Mouse (Mus musculus) 3T3-L1 (cell line): ENCODE data around the gene Wnt10b.

ENCODE experiments used
- DNase-seq: peaks from one replicate; pipeline ENCODE4 v3.0.0-alpha.2; 2015; ENCODE audit warnings: low read depth, low spot score

The Wnt10b gene

DNA sequence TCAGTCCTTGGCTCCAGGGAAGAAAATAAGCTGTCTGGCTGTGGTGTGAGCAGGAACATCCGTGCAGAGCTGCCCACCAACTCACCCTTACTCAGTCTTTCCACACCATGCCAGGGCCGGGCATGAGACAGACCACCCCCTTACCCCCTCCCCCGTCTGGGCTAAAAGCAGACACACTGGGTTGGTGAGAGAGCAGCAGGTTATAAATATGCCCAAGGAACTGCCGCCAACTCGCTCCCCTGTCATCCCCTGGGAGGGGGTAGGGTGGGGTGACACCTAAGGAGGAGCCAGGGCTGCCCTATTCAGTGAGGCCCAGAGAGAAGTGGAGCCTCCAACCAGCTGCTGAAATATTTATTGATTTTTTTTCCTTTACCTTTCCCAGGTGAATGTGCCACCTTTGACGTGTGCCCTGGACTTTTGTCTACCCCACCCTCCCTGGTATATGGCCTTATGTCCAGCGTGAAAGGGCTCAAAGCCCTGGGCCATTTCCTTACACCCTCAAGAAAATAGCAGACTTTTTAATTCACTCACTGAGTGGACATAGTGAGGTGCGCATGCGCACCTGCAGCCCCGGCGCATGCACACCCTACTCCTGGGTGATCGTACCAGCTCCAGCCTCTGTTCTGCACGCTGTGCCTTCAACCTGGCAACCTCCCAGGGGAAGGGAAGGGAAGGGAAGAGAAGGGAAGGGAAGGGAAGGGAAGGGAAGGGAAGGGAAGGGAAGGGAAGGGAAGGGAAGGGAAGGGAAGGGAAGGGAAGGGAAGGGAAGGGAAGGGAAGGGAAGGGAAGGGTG, 19.0 kb upstream of the Wnt10b start:
- no peak for DNase-seq

DNA sequence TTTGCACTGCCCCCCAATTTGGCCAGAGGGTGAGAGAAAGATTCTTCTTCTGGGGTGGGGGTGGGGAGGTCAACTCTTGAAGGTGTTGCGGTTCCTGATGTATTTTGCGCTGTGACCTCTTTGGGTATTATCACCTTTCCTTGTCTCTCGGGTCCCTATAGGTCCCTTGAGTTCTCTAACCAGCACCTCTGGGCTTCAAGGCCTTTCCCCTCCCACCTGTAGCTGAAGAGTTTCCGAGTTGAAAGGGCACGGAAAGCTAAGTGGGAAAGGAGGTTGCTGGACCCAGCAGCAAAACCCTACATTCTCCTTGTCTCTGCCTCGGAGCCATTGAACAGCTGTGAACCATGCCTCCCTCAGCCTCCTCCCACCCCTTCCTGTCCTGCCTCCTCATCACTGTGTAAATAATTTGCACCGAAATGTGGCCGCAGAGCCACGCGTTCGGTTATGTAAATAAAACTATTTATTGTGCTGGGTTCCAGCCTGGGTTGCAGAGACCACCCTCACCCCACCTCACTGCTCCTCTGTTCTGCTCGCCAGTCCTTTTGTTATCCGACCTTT, 15.3 kb upstream of the Wnt10b start:
- DNase-seq = no peak

DNA sequence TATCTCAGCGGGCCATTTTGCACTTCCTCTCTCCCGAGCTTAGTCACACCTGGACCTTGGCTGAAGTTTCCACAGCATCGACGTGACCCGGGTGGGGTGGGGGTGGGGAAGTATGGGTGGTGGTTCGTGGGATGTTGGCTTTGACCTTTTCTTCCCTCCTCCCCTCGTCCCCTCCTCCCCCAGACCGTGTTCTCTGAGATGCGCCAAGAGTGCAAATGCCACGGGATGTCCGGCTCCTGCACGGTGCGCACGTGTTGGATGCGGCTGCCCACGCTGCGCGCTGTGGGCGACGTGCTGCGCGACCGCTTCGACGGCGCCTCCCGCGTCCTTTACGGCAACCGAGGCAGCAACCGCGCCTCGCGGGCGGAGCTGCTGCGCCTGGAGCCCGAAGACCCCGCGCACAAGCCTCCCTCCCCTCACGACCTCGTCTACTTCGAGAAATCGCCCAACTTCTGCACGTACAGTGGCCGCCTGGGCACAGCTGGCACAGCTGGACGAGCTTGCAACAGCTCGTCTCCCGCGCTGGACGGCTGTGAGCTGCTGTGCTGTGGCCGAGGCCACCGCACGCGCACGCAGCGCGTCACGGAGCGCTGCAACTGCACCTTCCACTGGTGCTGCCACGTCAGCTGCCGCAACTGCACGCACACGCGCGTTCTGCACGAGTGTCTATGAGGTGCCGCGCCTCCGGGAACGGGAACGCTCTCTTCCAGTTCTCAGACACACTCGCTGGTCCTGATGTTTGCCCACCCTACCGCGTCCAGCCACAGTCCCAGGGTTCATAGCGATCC, 14.5 kb upstream of the Wnt10b start:
- DNase-seq = no peak

DNA sequence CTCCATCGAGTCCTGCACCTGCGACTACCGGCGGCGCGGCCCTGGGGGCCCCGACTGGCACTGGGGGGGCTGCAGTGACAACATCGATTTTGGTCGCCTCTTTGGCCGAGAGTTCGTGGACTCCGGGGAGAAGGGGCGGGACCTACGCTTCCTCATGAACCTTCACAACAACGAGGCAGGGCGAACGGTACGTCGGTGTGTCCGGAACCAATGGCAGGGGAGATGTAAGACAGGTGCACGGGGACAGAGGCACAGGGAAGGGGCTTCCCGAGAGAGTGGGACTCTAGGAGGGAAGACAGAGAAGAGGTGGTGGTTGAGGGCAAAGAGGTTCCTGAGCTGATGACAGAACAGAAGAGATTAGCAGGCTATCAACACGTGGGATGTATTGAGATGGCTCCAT, 13.8 kb upstream of the Wnt10b start:
- no peak for DNase-seq

DNA sequence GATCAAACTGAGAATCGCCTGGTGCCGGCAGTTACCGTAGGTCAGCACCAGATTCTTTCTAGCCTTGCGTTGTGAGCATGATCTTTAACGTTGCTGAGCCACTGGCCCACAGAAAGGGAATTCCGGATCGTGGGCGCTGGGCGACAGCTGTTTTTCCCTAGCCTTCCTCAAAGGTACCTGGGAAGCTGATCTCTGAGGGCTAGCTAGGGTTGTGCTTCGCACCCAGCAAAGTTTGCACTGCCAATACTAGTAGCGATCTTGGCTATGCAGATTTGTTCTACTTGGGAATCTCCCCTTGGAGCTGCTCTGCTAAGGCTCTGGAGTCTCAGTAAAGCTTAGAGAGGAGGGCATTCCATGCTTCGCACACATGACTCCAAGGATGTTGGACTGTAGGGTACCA, 13.3 kb upstream of the Wnt10b start:
- DNase-seq = no peak

DNA sequence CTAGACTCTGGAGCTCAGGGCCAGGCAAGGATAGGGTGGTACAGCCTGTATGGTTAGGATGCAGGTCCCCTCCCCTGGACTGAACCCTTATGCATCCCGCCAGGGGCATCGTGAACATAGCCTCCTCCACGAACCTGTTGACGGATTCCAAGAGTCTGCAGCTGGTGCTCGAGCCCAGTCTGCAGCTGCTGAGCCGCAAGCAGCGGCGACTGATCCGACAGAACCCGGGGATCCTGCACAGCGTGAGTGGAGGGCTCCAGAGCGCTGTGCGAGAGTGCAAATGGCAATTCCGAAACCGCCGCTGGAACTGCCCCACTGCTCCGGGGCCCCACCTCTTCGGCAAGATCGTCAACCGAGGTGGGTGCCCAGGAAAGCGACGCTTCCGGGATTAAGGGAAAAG, 12.8 kb upstream of the Wnt10b start:
- DNase-seq = no peak

DNA sequence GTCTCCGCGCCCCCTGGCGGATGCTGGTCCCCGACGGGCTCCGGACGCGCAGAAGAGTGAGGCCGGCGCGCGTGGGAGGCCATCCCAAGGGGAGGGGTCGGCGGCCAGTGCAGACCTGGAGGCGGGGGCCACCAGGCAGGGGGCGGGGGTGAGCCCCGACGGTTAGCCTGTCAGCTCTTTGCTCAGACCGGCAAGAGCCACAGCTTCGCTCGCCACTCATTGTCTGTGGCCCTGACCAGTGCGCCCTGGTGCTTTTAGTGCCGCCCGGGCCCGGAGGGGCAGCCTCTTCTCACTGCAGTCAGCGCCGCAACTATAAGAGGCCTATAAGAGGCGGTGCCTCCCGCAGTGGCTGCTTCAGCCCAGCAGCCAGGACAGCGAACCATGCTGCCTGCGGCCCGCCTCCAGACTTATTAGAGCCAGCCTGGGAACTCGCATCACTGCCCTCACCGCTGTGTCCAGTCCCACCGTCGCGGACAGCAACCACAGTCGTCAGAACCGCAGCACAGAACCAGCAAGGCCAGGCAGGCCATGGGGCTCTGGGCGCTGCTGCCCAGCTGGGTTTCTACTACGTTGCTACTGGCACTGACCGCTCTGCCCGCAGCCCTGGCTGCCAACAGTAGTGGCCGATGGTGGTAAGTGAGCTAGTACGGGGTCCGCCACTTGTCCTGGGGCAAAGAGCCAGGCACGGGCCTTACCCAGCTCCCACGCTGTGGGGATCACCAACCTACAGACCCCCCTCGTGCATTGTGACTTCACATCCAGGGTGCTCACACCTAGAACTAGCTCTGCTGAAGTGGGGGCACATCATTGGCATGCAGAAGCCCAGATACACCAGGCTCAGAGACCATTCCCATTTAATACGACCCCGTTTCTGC, 11.9 kb upstream of the Wnt10b start, which contains the start of gene Wnt1:
Wnt1 (plus strand) TSS at position 197 of the 875 bp plus-strand sequence.
- no peak for DNase-seq

DNA sequence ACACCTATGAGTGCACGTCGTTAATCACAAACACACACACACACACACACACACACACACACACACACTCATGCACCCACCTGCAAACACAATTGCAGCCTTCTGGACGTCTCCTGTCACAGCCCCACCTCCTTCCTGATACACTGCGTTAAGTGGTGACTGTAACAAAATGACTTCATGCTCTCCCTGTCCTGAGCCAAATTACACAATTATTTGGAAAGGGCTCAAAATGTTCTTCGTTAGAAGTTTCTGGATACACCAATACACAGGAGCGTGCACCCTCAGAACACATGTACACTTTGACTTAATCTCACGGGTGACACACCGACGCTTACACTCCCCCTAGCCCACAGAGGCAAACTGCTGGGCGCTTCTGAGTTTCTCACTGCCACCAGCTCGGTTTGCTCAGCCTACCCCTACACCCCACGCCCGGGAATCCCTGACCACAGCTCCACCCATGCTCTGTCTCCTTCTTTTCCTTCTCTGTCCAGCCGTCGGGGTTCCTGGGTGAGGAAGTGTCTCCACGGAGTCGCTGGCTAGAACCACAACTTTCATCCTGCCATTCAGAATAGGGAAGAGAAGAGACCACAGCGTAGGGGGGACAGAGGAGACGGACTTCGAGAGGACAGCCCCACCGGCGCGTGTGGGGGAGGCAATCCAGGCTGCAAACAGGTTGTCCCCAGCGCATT, 11.2 kb upstream of the Wnt10b start:
- peak; percentile 32 for DNase-seq

DNA sequence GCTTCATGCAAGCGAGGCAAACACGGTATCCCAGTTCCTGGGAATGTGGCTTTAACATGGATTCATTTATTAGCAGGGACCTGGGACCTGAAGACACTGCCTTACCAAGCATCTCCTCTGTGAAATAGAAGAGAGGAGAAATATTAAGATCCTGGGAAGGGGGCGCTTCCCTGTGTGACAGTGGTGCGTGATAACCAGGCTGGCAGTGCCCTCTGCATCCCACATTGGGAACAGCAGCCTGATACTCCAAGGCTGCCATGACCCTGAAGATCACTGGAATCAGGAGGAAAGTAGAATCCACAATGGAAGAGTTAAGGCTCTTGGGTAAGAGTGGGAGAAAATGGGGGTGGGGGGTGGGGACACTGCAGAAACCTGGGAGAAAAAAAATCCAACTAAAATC, 10.0 kb upstream of the Wnt10b start:
- peak; percentile 73 for DNase-seq

DNA sequence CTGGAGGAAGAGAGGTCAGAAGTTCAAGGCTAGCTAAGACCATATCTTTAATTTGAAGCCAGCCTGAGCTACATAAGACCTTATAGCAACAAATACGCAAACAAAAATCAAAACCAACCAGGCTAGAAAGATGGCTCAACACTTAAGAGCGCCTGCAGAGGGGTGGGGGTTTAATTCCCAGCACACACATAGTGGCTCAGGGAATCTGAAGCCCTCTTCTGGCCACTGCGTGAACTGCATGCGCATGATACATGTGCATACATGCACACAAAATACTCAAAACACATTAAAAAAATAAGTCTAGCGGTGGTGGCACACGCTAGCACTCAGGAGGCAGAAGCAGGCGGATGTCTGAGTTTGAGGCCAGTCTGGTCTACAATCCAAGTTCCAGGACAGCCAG, 7.8 kb upstream of the Wnt10b start:
- DNase-seq = peak; percentile 64

DNA sequence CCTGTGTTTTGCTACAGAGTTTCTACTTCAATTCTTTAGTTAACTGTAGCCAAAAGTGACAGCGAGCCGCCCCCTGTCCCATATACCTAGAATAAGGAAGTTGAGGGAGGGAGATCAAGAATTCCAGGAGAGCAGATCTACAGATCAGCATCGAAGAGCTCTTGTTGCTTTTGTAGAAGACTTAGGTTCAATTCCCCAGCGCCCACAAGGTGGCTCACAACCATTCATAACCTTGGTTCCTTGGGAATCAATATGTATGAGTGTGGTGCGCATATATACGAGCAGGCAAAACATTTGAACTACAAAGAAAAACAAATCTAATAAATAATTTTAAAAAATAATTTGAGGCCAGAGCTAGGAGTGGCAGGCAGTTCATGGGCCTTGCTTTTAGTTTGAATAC, 3.2 kb upstream of the Wnt10b start:
- DNase-seq = no peak

DNA sequence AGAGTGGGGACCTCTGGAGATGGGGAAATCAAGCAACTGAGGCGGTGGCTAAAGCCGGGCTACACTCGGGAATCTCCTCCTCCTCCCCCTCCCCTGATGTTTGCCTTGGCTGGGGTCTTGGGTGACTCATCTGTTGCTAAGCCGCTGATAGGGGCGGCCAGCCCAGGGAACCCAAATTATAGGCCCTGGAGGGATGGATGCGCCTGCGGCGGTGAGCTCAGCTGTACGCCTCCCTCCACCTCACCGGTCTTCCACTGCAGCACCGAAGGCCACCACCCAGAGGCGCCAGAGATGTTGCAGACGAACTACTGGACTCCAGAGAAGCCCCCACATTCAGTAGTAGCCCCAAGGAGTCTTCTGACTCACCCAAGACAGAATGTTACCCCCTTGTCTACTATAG, 2.6 kb upstream of the Wnt10b start:
- peak; percentile 87 for DNase-seq

DNA sequence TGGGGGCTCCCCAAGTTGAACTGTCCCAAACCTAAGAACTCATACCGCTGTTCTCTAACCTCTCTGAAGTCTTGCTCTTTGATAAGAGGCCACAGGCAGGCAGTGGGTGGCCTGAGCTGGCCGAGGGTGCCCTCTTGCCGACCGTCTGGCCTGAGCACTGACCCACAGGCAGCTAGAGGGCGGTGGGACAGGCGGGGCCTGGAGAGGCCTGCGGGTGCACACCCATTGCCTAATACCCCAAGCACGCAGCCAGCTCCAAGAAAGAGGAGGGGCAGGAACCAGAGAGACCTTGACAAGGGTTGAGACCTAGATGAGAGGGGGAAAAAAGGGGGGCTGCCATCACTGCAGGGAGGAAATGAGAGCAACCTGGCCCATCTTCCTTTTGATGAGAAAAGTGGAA, 2.1 kb upstream of the Wnt10b start:
- DNase-seq = peak; percentile 83

DNA sequence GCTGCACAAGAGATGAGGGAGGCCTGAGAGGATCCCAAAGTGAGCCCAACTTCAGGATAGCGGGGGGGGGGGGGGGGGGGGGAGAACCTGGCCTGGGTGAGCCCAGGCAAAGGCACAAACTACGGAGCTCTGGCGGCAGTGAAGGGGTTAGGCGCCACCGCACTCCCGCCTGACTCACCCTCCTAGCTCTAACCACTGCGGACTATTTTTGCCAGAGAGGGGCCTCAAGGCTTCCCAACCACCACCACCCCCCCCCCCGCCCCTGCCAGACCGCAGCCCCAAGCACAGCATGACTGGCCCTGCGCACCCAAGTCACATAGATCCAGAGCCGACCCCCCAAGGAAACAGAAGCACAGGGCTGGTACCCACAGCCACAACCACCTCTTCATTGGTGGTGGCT, 856 bp upstream of the Wnt10b start:
- no peak for DNase-seq

DNA sequence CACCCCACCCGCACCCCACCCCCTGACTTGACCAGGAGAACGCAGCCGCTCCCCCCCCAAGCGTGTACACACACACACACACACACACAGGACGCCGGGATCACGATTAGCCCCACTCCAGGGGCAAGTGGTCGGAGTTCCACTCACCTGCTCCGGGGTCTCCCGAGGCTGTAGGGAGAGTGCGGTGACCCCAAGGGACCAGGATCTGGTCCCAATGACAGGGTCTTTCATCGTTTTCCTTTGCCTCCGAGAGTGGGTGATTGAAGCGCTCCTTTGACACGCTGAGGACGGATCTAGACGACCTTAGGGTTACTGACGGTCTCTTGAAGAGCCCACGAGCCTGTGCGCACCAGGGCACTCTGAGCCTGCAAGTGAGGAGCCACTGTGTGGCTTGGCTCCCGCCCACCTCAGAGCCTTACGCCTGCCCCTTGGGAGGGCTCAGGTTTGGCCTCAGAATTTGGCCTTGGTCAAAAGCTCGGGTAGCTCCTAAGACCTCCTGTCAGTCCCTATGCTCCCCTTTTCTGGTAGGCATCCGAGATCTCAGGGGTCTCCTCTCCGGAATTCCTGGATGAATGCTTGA, 331 bp upstream of the Wnt10b start:
- DNase-seq = no peak

DNA sequence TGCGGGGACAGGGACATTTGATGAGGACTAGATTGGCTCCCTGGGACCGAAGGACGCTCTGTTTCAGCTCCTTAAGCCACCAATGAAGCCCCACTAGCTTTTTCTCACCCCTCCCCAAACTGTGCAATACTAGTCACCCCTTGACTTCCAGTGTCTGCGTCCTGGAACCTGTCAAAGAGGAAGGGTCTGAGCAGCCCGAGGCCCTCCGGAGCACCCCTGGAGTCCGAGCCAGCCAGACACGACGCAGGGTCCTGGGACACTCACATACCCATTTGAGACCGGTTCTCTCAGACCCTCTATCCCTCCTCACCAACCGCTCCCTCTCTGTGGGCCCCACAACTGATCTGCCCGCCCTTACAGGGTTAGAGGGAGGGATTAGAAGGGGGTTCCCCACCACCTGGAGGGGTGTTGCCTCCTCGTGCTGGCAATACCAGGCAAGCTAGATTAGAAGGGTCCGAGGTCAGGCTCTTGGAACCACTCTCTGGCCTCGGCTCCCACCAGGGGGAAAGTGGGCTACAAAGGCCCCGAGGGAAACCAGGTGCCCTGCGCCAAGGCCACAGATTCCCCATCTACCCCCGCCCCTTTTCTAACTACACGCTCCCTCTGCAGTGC, 839 bp downstream of the Wnt10b start:
- DNase-seq = no peak

DNA sequence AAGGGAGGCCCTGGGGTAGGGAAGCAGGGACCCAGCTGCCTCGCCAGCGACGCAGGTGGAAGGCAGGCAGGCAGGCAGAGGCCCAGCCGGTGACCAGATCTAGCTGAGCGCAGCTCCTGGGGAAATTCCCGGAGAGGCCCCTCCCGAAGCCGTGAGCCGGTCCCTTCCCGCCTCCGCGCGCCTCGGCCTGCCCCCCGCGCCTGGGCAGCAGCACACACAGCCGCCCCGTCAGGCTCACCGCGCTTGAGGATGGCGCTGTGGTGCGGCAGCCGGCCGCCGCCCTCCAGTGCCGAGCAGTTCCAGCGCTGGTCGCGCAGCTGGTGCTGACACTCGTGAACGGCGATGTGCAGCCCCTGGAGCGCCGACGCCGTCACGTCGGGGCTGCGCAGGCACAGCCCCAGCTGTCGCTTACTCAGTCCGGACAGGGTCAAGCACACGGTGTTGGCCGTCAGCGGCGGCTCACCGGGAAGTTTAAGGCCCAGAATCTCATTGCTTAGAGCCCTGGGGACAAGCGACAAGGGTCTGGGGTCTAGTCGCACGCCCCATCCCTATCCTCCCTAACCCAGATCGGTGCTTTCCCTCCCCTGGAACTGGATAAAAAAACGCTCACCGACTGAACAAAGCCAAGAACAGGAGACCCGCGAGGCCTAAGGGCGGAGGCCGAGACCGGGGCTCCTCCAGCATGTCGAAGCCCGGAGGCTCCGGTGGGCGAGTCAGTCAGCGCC, 1.5 kb downstream of the Wnt10b start:
- no peak for DNase-seq

DNA sequence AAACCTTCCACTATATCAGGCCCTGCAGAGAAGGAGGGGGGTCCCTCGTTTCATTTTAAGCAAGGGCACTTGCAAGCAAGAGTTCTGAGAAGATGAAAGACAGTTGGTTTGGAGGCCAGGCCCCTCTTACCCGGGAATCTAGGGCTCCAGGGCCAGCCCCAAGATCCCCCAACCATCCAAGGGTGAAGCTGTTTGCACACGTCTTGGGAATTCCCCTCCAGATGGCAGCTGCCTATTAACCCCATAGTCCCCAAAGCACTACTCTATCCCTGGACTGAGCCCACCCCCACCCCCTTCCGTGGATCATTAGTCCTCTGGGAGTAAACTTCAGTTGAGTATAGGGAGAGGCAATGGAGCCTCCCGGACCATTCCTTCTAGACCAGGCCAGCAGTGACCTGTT, 2.4 kb downstream of the Wnt10b start:
- DNase-seq = no peak

DNA sequence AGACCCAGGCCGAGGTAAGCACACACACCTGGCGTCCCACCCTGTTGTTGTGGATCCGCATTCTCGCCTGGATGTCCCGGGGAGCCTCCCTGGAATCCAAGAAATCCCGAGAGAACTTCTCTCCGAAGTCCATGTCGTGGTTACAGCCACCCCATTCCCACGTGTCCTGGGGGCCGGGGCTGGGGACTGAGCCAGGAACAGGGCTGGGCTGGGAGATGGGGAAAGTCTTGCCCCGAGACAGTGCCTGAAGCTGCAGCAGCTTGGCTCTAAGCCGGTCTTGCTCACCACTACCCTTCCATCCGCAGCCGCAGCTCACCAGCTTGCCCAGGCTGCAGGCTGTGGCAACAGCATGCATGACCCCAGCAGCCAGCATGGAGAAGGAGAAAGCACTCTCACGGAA, 3.9 kb downstream of the Wnt10b start:
- DNase-seq = no peak
